Mouse (Mus musculus) midbrain, postnatal 0 days (tissue): ENCODE measurements around the gene Camta1. TPM values are rescaled to one million over a fixed set of nuclear protein-coding genes. Genes with fewer than 3 reads are reported as not detected.

Experiments
- ATAC-seq: fragments of 200-750 bp; cut with Nextera tagmentation; 2 replicates; pipeline ENCODE4 v1.8.0; 2017; ENCODE audit warnings: moderate number of reproducible peaks, mild to moderate bottlenecking, moderate TSS enrichment, moderate library complexity; ENCODE audit not compliant: low FRiP score
- DNase-seq: peaks from one replicate; pipeline ENCODE4 v3.0.0-alpha.2; 2015; ENCODE audit warnings: low spot score
- H3K27ac ChIP-seq: fragments of 300-500 bp; sonication (generic); 2 replicates; pipeline ENCODE4 v1.5.1; 2014; ENCODE audit warnings: low read depth, mild to moderate bottlenecking, low read length, mixed read lengths
- H3K27me3 ChIP-seq: fragments of 300-500 bp; sonication (generic); 2 replicates; pipeline ENCODE4 v1.6.1; 2014; ENCODE audit warnings: low read length, control low read depth, mixed read lengths; ENCODE audit not compliant: insufficient read depth
- H3K36me3 ChIP-seq: fragments of 300-500 bp; sonication (generic); 2 replicates; pipeline ENCODE4 v1.6.1; 2014; ENCODE audit warnings: low read length, control low read depth, mixed read lengths; ENCODE audit not compliant: insufficient read depth
- H3K4me1 ChIP-seq: fragments of 300-500 bp; sonication (generic); 2 replicates; pipeline ENCODE4 v1.6.1; 2014; ENCODE audit warnings: mild to moderate bottlenecking, control low read depth, antibody characterized with exemption, low read length, mixed read lengths; ENCODE audit not compliant: insufficient read depth
- H3K4me2 ChIP-seq: fragments of 300-500 bp; sonication (generic); 2 replicates; pipeline ENCODE4 v1.6.1; 2014; ENCODE audit warnings: low read depth, mild to moderate bottlenecking, low read length, mixed read lengths; ENCODE audit not compliant: poor library complexity, severe bottlenecking
- H3K4me3 ChIP-seq: fragments of 300-500 bp; sonication (generic); 2 replicates; pipeline ENCODE4 v1.5.1; 2014; ENCODE audit warnings: low read depth, mild to moderate bottlenecking, low read length, moderate library complexity
- H3K9ac ChIP-seq: fragments of 300-500 bp; sonication (generic); replicated peaks from 2 replicates; pipeline ENCODE4 v1.6.1; 2014; ENCODE audit warnings: mild to moderate bottlenecking, low read length, moderate library complexity, mixed read lengths; ENCODE audit not compliant: poor library complexity, severe bottlenecking
- H3K9me3 ChIP-seq: fragments of 300-500 bp; sonication (generic); 2 replicates; pipeline ENCODE4 v1.6.1; 2016; ENCODE audit warnings: low read length, control low read depth
- CTCF ChIP-seq: IDR thresholded peaks from 2 replicates; pipeline ENCODE4 v1.5.1; 2016; ENCODE audit warnings: antibody characterized with exemption, mild to moderate bottlenecking
- WGBS: fragments of 180-500 bp; shearing (Covaris S2); extraction: QIAGEN DNeasy Blood & Tissue Kit; methylation state at CpG from one replicate; pipeline ENCODE4 v1.1.7; 2014; 5-methylcytosine and 5-hydroxymethylcytosine counted together
- polyA plus RNA-seq: library from polyadenylated mRNA; unstranded; fragments of >200 nt; fragmentation: Nextera tagmentation; extraction: Ambion mirVana; gene quantifications from 2 replicates; pipeline ENCODE4 v1.2.1, GENCODE M21; 2015
- total RNA-seq: library from RNA; depleted of rRNA; stranded (reverse); fragments of >200 nt; gene quantifications from 2 replicates; pipeline ENCODE4 v1.2.3, GENCODE M21; 2014

Camta1 gene
- total and polyA plus RNA-seq, 2 experiments from 2014 or later = 140 to 153 TPM

GRCm38 (mm10) chr4:151282103-151282502, 579.6 kb downstream of the Camta1 start:
- H3K27ac ChIP-seq = no peak overlapping the region; the same call in 1 of the 2 replicates

GRCm38 (mm10) chr4:151275292-151275691, 586.4 kb downstream of the Camta1 start:
- no peak overlapping the region for H3K4me2 ChIP-seq
- TF ChIP-seq CTCF = no peak
- 0 out of 2 replicates have a peak, but pooled peaks cover 3% of the 10 kb centered on the region for H3K27me3 ChIP-seq
- no peaks in the 10 kb centered on the region for H3K9me3 ChIP-seq
- ATAC-seq = no peak
- no peaks in the 10 kb centered on the region for H3K36me3 ChIP-seq
- 23% methylated on average over 13 of the region's 13 CpGs for WGBS
- H3K27ac ChIP-seq = no peak overlapping the region
- H3K4me1 ChIP-seq = peaks cover 2% of the 10 kb centered on the region; the same call in 1 of the 2 replicates
- H3K9ac ChIP-seq = no peak overlapping the region
- peak; percentile 83 for DNase-seq
- no peak overlapping the region for H3K4me3 ChIP-seq

More at GRCm38 (mm10) chr4:151282103-151282502, 579.6 kb downstream of the Camta1 start:
- Histone ChIP-seq H3K36me3 (no peaks in the 10 kb centered on the region), H3K4me3 (no peak overlapping the region), H3K27me3 (no peaks in the 10 kb centered on the region), H3K9me3 (no peaks in the 10 kb centered on the region), H3K4me2 (no peak overlapping the region), H3K9ac (no peak overlapping the region), H3K4me1 (peaks cover 12% of the 10 kb centered on the region; the same call in 1 of the 2 replicates)
- DNase-seq = no peak
- TF ChIP-seq CTCF = no peak
- WGBS = 14% methylated on average over 14 of the region's 14 CpGs
- no peak for ATAC-seq

- H3K27me3 ChIP-seq = no peaks in the 10 kb centered on the region
- no peak overlapping the region for H3K4me2 ChIP-seq
- peaks cover 10% of the 10 kb centered on the region for H3K4me1 ChIP-seq
- H3K27ac ChIP-seq = peak overlapping the region; percentile 32; the same call in 1 of the 2 replicates
- 39% methylated on average over 14 of the region's 14 CpGs for WGBS
- TF ChIP-seq CTCF = no peak
- H3K36me3 ChIP-seq = no peaks in the 10 kb centered on the region
- H3K9ac ChIP-seq = no peak overlapping the region
- ATAC-seq (no peak), DNase-seq (peak; percentile 72)
- H3K9me3 ChIP-seq = no peaks in the 10 kb centered on the region
- no peak overlapping the region for H3K4me3 ChIP-seq
These were observed 597.8 kb downstream of the Camta1 start for GRCm38 (mm10) chr4:151263786-151264414.

- TF ChIP-seq CTCF = no peak
- no peaks in the 10 kb centered on the region for H3K36me3 ChIP-seq
- no peaks in the 10 kb centered on the region for H3K27me3 ChIP-seq
- no peak overlapping the region for H3K4me3 ChIP-seq
- WGBS = 60% methylated on average over 7 of the region's 7 CpGs
- no peaks in the 10 kb centered on the region for H3K9me3 ChIP-seq
- no peak for ATAC-seq
- peak overlapping the region; percentile 32; the same call in 1 of the 2 replicates for H3K27ac ChIP-seq
- H3K4me1 ChIP-seq = peaks cover 10% of the 10 kb centered on the region
- H3K9ac ChIP-seq = no peak overlapping the region
- no peak for DNase-seq
- no peak overlapping the region for H3K4me2 ChIP-seq
These were observed 598.6 kb downstream of the Camta1 start for GRCm38 (mm10) chr4:151263052-151263451.

GRCm38 (mm10) chr4:151256622-151257021, 605.1 kb downstream of the Camta1 start:
- Histone ChIP-seq H3K9ac (no peak overlapping the region), H3K4me3 (no peak overlapping the region), H3K27ac (no peak overlapping the region), H3K27me3 (no peaks in the 10 kb centered on the region), H3K4me1 (no peaks in the 10 kb centered on the region), H3K9me3 (no peaks in the 10 kb centered on the region), H3K4me2 (no peak overlapping the region), H3K36me3 (no peaks in the 10 kb centered on the region)
- DNase-seq (peak; percentile 33), ATAC-seq (no peak)
- 53% methylated on average over 4 of the region's 4 CpGs for WGBS
- no peak for TF ChIP-seq CTCF

- H3K4me3 ChIP-seq = no peak overlapping the region
- H3K27ac ChIP-seq = no peak overlapping the region
- H3K27me3 ChIP-seq = 0 out of 2 replicates have a peak, but pooled peaks cover 2% of the 10 kb centered on the region
- H3K36me3 ChIP-seq = no peaks in the 10 kb centered on the region
- ATAC-seq (no peak), DNase-seq (no peak)
- no peaks in the 10 kb centered on the region for H3K4me1 ChIP-seq
- H3K4me2 ChIP-seq = no peak overlapping the region
- H3K9ac ChIP-seq = no peak overlapping the region
- 95% methylated on average over 6 of the region's 6 CpGs for WGBS
- no peak for TF ChIP-seq CTCF
- H3K9me3 ChIP-seq = no peaks in the 10 kb centered on the region
These were observed 610.9 kb downstream of the Camta1 start for GRCm38 (mm10) chr4:151250824-151251223.
